Mouse (Mus musculus): ENCODE measurements around the gene Trabd2b.

DNA sequence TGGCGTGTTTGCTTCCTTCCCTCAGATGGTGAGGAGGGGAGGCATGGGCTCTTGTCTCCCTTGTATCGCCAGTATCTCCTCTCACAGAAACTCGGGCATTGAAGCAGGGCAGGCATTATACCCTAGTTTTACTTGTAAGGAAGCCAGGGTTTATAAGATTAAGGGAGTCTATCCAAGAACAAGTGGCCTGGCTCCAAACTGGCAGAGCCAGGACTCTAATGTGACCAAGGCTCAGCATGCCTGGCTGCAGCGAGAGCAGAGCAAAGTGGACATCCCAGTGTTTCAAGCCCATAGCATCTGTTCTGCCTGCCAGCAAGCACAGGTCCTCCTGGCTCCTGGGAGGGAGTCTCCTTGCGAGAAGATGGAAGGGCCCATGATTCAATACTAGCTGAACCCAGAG, 245.1 kb downstream of the Trabd2b start:
- TF ChIP-seq ZC3H11A (IDR thresholded peaks at IDR 0.05; ENCODE audit: borderline replicate concordance, low read depth, low read length) (no peak), CHD2 (IDR thresholded peaks at IDR 0.05; ENCODE audit: low read depth, low read length) (no peak)

All from ES-E14 (cell line).